Mouse (Mus musculus) megakaryocyte, embryonic 14.5 days (primary cell): Measurements from ENCODE around the gene Specc1.

Source experiments
- FLI1 ChIP-seq: IDR thresholded peaks from 2 replicates; pipeline ENCODE4 v1.6.1; 2012; ENCODE audit warnings: low read length, inconsistent platforms, mixed read lengths
- GATA1 ChIP-seq: IDR thresholded peaks from 3 replicates; pipeline ENCODE4 v1.6.1; 2012; ENCODE audit warnings: mixed read lengths, low read length, inconsistent platforms, borderline replicate concordance

- no peak for TF ChIP-seq GATA1
- TF ChIP-seq FLI1 = no peak
Measured at GRCm38 (mm10) chr11:61963193-61963592, 6.6 kb downstream of the Specc1 start.
